Mouse (Mus musculus) forebrain, embryonic 14.5 days (tissue): ENCODE data around the gene Gm4450. TPM values are rescaled to one million over a fixed set of nuclear protein-coding genes. Genes with fewer than 3 reads are reported as not detected.
"Not testable (repeated sequence)": the region's sequence is repeated elsewhere in the genome, so short reads cannot be mapped to it uniquely, and the experiment has no call there.

Source experiments
- ATAC-seq: fragments of 200-750 bp; cut with Nextera tagmentation; 2 replicates; pipeline ENCODE4 v1.8.0; 2017; ENCODE audit warnings: mild to moderate bottlenecking, moderate library complexity
- DNase-seq: peaks from one replicate; pipeline ENCODE4 v3.0.0-alpha.2; 2015; ENCODE audit warnings: low spot score
- H3K27ac ChIP-seq: fragments of 300-500 bp; sonication (generic); 2 replicates; pipeline ENCODE4 v1.5.1; 2014; ENCODE audit warnings: low read depth, mild to moderate bottlenecking, control low read depth, low read length, moderate library complexity
- H3K27me3 ChIP-seq: fragments of 300-500 bp; sonication (generic); replicated peaks from 2 replicates; pipeline ENCODE4 v1.6.1; 2014; ENCODE audit warnings: low read length, control low read depth, mixed read lengths; ENCODE audit not compliant: control insufficient read depth, insufficient read depth
- H3K36me3 ChIP-seq: fragments of 300-500 bp; sonication (generic); 2 replicates; pipeline ENCODE4 v1.6.1; 2014; ENCODE audit warnings: low read length, control low read depth; ENCODE audit not compliant: control insufficient read depth, insufficient read depth
- H3K4me1 ChIP-seq: fragments of 300-500 bp; sonication (generic); 2 replicates; pipeline ENCODE4 v1.6.1; 2014; ENCODE audit warnings: antibody characterized with exemption, low read length, control low read depth; ENCODE audit not compliant: control insufficient read depth, insufficient read depth
- H3K4me2 ChIP-seq: fragments of 300-500 bp; sonication (generic); 2 replicates; pipeline ENCODE4 v1.6.1; 2014; ENCODE audit warnings: mild to moderate bottlenecking, control low read depth, low read length
- H3K4me3 ChIP-seq: fragments of 300-500 bp; sonication (generic); 2 replicates; pipeline ENCODE4 v1.5.1; 2014; ENCODE audit warnings: low read depth, low read length, control low read depth
- H3K9ac ChIP-seq: fragments of 300-500 bp; sonication (generic); 2 replicates; pipeline ENCODE4 v1.6.1; 2014; ENCODE audit warnings: mild to moderate bottlenecking, low read length, control low read depth, moderate library complexity
- H3K9me3 ChIP-seq: fragments of 300-500 bp; sonication (generic); replicated peaks from 2 replicates; pipeline ENCODE4 v1.6.1; 2016; ENCODE audit warnings: low read length, control low read depth, mixed read lengths; ENCODE audit not compliant: control insufficient read depth
- WGBS: fragments of 180-500 bp; shearing (Covaris S2); extraction: QIAGEN DNeasy Blood & Tissue Kit; methylation state at CpG from one replicate; pipeline ENCODE4 v1.1.7; 2014; 5-methylcytosine and 5-hydroxymethylcytosine counted together
- polyA plus RNA-seq: library from polyadenylated mRNA; unstranded; fragments of >200 nt; fragmentation: Nextera tagmentation; extraction: Ambion mirVana; gene quantifications from 2 replicates; pipeline ENCODE4 v1.2.1, GENCODE M21; 2014

Gm4450 gene
- 0.17 TPM in 1 of 2 replicates, not detected in the other for polyA plus RNA-seq

DNA sequence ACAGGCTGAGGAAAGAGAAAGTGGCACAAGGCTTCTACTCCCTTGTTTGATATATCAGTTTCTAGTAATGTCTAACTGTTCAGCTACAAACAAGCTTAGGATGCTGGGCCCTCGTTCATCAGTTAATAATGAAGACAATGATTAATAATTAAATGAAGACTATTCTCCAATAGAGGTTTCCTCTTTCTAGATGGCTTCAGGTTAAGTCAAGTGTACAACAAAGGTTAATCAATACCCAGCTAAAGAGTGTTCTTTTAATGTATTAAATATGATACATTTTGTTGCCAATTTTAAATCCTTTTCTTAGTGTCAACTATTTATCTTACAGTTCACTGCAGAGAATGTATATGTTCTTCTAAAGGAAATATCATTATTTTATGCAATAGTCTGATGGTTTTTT lies at the start of gene Gm4450:
TSS of gene Gm4450 (minus strand) at position 101 of the 400 bp plus-strand sequence.
- H3K36me3 ChIP-seq, H3K27me3 ChIP-seq, DNase-seq, H3K9ac ChIP-seq, H3K4me3 ChIP-seq, H3K27ac ChIP-seq, H3K9me3 ChIP-seq, ATAC-seq, H3K4me2 ChIP-seq, H3K4me1 ChIP-seq: not testable (repeated sequence)
- WGBS = 100% methylated on average over 1 of the region's 1 CpGs

DNA sequence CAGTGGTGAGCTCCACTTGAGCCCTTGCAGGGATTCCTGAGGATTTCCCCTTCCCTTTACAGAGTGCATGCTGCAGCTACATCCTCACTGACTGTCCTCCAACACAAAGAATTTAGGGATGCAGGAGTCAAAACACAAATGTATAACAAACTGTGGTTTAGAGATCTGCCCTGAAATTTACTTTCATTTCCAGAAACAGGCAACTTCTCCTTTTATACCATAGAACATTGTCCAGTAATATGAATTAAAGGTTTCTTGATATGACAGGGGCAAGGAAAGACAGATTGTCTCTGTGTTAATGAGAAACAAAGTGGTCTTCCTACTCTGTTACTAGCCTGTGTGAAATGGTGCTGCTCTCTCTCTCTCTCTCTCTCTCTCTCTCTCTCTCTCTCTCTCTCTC lies 40.5 kb upstream of the Gm4450 start:
- H3K4me1 ChIP-seq, H3K36me3 ChIP-seq, H3K27ac ChIP-seq, H3K9ac ChIP-seq, H3K4me3 ChIP-seq, H3K27me3 ChIP-seq, DNase-seq, H3K4me2 ChIP-seq, ATAC-seq, H3K9me3 ChIP-seq: not testable (repeated sequence)

DNA sequence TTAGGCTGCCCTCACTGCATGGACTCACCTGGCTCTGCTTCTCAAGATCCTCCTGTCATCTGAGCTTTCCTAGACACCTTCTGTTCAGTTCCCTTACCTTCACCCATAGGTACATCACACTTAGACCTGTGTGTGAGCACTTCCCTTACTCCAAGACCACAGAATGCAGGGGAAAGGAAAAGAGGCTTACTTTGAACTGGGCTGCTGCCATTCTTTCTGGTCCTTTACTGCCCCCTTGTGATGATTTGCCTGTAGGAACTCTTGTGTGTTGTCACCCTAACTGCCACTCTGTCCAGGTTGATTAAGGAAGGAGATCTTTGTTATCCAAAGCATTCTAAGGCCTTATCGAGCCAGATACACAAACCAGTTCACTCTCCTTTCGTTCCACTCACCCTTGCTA lies 39.8 kb upstream of the Gm4450 start:
- ATAC-seq = peak; percentile 57; the same call in 1 of the 2 replicates
- no CpG with 5 or more reads among the region's 2 CpGs for WGBS
- not testable (repeated sequence) for DNase-seq, H3K27ac ChIP-seq, H3K9ac ChIP-seq, H3K4me3 ChIP-seq, H3K4me2 ChIP-seq, H3K4me1 ChIP-seq, H3K9me3 ChIP-seq, H3K27me3 ChIP-seq, H3K36me3 ChIP-seq

DNA sequence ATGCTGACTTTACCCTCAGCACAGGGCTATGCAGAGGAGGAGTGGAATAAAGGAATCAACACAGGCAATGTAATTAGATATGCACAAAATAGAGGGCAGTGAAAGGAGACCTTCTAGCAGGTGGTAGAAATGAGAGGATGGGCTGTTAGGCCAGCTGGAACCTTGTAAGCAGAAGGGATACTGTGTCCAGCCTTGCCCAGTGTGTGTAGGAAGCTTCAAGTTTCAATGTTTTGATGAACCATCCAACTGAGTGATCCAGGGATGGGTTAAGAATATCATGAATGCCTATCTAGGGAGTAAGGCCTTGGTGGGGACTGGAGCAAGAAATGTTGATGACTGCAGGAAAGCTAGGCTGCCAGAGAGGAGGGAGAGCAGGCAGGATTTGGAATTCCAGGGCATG lies 38.1 kb upstream of the Gm4450 start:
- ATAC-seq, H3K9me3 ChIP-seq, H3K4me2 ChIP-seq, H3K27me3 ChIP-seq, H3K36me3 ChIP-seq, H3K4me3 ChIP-seq, H3K4me1 ChIP-seq, DNase-seq, H3K9ac ChIP-seq, H3K27ac ChIP-seq: not testable (repeated sequence)

DNA sequence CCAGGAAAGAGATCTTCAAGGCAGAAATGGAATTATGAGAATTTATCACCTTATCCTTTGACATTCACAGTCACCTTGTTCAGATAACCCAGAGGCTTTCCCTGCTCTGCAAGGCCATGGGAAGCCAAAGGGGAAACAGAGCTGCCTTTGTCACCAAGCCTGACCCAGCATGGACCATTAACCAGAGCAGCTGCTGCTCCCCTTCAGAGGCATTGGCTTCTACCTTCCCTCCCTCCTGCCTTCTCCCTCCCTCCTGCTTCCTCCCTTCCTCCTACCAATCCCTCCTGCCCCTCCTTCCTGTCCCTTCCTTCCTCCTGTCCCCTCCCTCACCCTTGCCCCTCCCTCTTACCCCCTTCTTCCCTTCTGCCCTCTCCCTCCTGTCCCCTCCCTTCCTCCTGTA lies 37.3 kb upstream of the Gm4450 start:
- not testable (repeated sequence) for H3K4me1 ChIP-seq, H3K9ac ChIP-seq, DNase-seq, H3K4me2 ChIP-seq, ATAC-seq, H3K36me3 ChIP-seq, H3K27me3 ChIP-seq, H3K27ac ChIP-seq, H3K9me3 ChIP-seq, H3K4me3 ChIP-seq

DNA sequence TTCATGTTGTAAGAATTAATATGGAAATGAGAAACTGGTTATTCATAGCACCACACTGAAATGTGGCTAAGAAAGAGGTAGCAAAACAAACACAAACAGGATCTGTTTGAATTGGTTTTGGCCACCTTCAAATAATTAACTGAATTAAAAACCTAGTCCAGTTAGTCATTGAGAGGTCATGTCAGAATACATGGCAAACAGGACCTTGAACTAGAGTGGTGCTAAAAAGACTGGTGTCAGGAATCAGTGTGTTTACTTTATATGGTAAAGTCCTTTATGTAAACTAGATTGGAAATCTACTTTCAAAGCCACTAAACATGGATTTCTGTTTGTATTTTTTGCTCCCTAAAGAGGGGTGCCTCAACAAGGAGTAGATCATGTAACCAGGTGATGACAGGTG lies 14.6 kb upstream of the Gm4450 start:
- not testable (repeated sequence) for H3K27ac ChIP-seq, ATAC-seq, H3K9me3 ChIP-seq, H3K4me3 ChIP-seq, H3K36me3 ChIP-seq, H3K4me2 ChIP-seq, DNase-seq, H3K27me3 ChIP-seq, H3K4me1 ChIP-seq, H3K9ac ChIP-seq

DNA sequence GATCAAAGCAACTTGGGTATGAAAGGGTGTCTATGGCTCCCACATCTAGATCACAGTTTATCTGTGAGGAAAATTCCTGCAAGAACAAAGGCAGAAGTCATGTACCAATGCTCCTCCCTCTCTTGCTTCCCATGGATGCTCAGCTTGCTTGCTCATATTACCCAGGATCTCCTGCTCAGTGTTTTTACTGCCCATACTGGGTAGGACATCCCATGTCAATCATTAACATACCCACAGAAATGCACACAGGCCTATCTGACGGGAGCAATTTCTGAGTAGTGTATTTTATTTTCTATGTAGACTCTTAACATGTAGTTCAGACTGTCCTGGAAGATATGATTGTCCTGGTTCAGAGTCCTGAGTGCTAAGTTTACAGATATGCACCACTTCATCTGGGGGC lies 14.1 kb upstream of the Gm4450 start:
- not testable (repeated sequence) for H3K9me3 ChIP-seq, DNase-seq
- WGBS = no CpG with 5 or more reads among the region's 1 CpGs

DNA sequence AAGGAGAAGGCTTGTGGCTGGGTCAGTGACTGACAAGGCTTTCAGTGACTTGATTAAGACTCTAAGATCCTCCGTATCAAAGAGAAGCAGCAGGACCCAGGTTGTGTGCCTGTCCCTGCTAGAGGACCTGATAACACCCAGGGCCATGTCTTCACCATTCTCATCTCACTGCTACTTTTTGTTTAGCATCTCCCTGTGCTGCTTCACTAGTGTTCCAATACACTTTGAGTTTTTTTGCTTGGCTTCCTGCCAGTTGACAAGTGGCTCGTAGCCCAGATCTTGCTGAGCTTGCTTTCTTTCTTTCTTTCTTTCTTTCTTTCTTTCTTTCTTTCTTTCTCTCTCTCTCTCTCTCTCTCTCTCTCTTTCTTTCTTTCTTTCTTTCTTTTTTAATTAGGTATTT lies 12.4 kb upstream of the Gm4450 start:
- H3K4me1 ChIP-seq, H3K4me2 ChIP-seq, H3K36me3 ChIP-seq, H3K4me3 ChIP-seq, H3K27ac ChIP-seq, DNase-seq, H3K9me3 ChIP-seq, H3K9ac ChIP-seq, H3K27me3 ChIP-seq: not testable (repeated sequence)
- WGBS = 20% methylated on average over 1 of the region's 2 CpGs
- peak; percentile 57; the same call in 1 of the 2 replicates for ATAC-seq

More for the DNA sequence above, 14.1 kb upstream of the Gm4450 start:
- not testable (repeated sequence) for ATAC-seq, H3K27ac ChIP-seq, H3K9ac ChIP-seq, H3K27me3 ChIP-seq, H3K36me3 ChIP-seq, H3K4me3 ChIP-seq, H3K4me2 ChIP-seq, H3K4me1 ChIP-seq

DNA sequence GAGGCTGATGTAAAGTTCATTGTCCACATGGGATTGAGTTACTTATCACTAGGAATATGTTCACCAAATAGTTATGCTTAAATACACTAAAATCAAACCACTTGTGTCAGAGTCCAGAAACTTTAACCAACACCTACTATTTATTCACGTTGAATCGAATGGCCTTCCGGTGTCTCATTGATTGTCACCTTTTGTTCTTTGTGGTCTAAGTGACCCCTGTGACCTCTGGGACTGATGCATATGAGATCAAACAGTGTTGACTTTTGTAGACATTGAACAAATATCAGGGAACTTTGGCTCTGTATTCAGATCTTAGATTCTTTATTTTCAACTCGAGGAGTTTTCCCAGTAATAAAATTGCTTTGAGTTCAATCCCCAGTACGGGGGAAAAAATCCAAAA lies 3.1 kb downstream of the Gm4450 start:
- WGBS = 85% methylated on average over 5 of the region's 5 CpGs
- H3K9ac ChIP-seq, H3K4me1 ChIP-seq, H3K27me3 ChIP-seq, DNase-seq, H3K36me3 ChIP-seq, ATAC-seq, H3K27ac ChIP-seq, H3K4me2 ChIP-seq, H3K9me3 ChIP-seq, H3K4me3 ChIP-seq: not testable (repeated sequence)

DNA sequence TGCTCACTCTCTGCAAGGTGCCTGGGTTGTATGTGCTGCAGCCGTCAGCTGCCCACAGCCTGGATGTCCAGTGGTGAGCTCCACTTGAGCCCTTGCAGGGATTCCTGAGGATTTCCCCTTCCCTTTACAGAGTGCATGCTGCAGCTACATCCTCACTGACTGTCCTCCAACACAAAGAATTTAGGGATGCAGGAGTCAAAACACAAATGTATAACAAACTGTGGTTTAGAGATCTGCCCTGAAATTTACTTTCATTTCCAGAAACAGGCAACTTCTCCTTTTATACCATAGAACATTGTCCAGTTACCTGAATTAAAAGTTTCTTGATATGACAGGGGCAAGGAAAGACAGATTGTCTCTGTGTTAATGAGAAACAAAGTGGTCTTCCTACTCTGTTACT lies 13.0 kb downstream of the Gm4450 start:
- not testable (repeated sequence) for DNase-seq, H3K36me3 ChIP-seq

More for the DNA sequence above, 13.0 kb downstream of the Gm4450 start:
- H3K9me3 ChIP-seq, H3K4me2 ChIP-seq, H3K9ac ChIP-seq, H3K4me3 ChIP-seq, H3K4me1 ChIP-seq, ATAC-seq, H3K27ac ChIP-seq, H3K27me3 ChIP-seq: not testable (repeated sequence)
- no CpG with 5 or more reads among the region's 1 CpGs for WGBS
